Mouse (Mus musculus) heart, adult 2 months (tissue): ENCODE measurements around the gene Phf6.

Experiments
- CTCF ChIP-seq: fragments of 200-600 bp; IDR thresholded peaks from 2 replicates; pipeline ENCODE4 v1.8.1; 2022; ENCODE audit warnings: antibody characterized with exemption, mild to moderate bottlenecking, moderate library complexity
- EP300 ChIP-seq: fragments of 200-500 bp; IDR thresholded peaks from 2 replicates; pipeline ENCODE4 v1.6.1; 2011; ENCODE audit warnings: low read depth, low read length, control low read depth; ENCODE audit not compliant: insufficient read depth
- POLR2A ChIP-seq: fragments of 200-500 bp; IDR thresholded peaks from 2 replicates; pipeline ENCODE4 v1.6.1; 2011; ENCODE audit warnings: mild to moderate bottlenecking, low read depth, low read length, control low read depth; ENCODE audit not compliant: insufficient read depth

- no peak for TF ChIP-seq CTCF
- TF ChIP-seq EP300 = no peak
- TF ChIP-seq POLR2A = no peak
These were observed 66.5 kb downstream of the Phf6 start for GRCm38 (mm10) chrX:52978576-52978975.
